Mouse (Mus musculus): ENCODE measurements around the gene Cd79b.
A peak's percentile ranks its signal among the peaks of the same experiment; 100 is the strongest.

The Cd79b gene

DNA sequence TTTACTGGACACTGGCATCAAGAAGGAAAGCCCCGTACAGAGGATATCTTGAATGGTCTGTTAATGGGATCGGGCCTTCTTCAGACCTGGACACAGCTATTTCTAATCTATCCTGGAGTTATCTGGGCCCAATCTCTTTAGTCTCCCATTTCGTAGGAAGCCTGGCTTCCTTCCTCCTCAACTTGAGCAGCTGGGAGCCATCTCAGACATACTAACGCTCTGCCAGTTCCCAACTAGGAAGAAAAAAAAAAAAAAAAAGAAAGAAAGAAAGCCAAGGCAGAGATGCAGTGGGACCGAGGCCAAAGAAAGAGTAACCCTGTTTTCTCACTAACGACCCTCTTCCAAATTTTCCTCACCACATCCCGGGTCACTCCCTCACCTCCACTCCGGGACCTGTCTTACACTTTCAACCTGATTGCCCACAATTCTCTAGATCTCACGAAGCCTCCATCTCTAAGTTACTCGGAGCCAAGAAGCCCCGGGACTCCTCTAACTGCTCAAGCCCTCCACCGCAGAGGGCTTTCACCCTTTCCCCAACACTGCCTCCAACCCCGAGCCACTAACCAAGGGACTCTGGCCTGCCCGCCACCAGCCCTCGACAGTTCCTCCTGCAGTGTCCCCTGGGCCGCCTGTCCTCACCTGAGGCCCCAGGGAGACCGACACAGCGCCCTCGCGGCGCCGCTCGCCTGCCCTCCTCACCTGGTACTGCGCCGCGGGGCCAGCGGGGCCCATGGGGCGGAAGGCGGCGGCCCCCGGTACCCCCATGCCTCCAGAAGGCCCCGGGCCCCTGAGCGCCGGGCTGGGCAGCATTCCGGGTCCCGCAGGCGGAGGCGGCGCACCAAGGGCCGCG is 42.5 kb downstream of the Cd79b start:
- DNase-seq: no peak

DNA sequence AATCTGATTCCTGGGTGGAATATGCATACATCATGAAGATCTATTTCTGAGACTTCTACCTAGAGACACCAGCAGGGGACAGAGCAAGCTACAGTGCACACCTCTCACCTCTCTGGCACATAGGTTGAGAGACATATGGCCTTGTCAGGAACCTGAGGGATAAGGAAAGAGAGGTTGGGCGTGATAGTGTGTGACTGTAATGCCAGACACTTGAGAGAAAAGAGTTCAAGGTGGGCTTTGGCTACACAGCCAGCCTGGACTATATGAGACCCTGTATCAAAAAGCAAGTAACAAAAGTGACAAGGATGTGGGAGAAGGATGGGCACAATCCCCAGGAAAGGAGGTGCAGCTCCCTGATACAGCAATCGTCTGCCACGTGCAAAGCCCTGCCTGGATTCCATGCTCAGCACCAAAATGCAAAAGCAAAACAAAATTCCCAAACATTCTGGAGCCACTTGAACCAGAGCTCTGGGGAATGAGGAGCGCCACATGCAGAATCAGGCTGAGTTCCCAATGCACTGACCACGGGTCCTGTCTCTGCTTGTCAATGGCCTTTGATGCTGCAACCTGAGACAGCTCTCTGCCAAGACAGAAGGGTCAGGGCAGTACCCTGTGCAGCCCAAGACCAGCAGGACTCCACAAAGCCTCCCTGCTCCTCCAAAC is 43.3 kb downstream of the Cd79b start:
- peak; percentile 28 for DNase-seq

DNA sequence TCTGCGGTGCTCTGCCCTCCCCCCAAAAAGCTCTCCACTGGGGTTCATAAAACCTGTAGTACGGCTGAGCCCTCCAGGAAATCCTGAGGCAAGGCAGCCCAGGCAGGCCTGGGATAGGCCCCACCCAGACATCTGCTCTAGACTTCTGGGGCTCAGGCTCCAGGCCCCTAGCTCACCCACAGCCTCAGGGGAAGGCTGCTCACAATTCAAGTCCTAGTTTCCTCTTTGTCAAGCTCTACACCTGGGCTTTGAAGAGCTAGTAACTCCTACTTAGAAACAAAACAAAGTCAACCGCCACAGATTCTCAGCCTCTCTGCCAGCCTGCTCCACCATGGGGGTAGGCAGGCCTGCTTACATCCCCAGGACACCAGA is 45.5 kb downstream of the Cd79b start:
- no peak for DNase-seq

DNA sequence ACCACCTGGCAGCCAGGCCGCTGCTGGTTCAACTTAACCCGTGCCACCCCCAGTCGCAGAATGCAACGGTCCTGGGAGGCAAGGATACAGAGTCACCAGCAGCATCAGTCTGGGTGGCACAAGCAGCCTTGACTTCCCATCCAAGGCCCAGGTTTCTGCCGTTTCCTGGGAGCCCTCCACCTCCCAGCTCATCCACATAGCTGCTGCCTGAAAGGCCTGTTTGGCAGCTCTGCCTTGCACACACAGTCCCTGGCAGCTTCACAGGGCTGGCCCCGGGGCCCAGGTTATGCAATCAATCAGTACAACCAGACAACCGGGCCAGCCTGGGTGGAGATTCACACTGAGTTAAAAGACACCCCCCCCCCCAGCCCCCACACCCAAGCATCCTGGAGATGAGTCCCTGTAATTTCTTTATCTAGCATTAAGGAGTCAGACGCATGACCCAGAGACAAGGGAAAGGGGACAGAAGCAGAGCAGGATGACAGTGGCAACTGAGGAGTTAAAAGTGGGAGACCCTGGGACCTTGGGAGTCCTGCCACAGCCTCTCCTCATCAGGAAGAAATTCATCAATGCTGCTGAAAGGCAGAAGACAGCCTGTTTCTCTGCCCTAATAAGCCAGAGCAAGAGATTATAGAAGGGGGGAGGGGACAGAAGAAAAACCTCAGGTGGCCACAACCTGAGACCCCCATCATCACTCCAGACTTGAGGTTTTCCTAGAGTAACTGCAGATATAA is 46.1 kb downstream of the Cd79b start:
- DNase-seq: peak; percentile 72

DNA sequence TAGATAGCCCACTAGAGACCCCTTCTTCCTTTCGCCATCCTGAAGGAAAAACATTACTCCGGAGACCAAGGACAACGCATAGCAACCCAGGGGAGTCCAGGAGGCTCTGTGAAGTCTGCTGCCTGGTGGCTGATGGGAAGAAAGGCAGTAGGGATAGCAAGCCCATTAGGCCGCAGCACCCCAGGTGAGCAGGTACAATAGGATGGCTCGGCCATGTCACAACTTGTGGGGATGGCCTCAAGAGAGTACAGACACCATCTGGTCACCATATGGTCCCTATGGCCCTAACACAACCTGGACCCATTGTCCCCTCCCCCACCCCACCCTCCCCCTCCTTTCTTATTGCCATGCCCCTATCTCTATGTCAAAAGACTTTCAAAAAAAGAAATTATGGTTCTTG is 46.7 kb downstream of the Cd79b start:
- DNase-seq: no peak

DNA sequence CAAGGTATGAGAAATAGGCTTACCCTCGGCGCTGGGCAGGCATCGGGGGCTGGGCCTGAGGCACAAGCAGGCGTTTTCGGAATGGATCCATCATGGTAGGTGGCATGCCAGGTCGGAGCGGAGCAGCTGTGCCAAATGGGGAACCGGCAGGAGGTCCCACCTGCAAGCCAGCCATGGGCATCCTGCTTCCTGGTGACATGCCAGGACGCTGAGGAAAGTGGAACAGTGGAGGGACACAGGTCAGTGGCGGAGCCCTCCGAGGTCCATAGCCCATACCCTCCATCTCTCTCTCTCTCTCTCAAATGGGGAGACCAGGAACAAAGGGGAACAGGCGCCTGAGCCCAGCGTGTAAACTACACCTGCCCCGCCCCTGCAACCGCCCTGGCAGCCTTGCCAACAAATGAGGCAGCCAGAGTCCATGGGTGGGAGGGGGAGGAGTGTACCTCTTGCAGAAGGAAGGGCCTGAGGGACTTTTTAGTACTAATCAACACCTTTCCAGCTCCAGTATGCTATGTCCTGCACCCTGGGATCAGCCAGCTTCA is 47.2 kb downstream of the Cd79b start:
- peak; percentile 67 for DNase-seq

DNA sequence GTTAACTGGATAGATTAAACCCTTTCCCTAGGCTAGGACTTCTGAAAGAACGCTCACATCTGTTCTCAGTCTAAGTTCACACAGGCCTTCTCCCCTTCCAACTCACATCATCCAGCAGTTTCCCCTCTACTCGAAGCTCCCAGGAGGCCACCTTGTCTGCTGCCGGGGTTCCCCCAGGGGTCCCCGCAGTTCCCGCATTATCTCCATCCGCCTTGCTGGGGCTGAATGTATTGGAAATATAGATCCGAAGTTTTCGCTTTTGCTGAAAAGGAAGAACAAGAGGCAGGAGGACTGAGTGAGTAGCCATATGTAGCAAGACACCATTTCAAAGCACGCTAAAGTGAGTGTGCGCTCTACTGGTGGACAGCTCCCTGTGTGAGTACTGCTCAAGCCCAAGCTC is 48.1 kb downstream of the Cd79b start:
- DNase-seq: no peak

DNA sequence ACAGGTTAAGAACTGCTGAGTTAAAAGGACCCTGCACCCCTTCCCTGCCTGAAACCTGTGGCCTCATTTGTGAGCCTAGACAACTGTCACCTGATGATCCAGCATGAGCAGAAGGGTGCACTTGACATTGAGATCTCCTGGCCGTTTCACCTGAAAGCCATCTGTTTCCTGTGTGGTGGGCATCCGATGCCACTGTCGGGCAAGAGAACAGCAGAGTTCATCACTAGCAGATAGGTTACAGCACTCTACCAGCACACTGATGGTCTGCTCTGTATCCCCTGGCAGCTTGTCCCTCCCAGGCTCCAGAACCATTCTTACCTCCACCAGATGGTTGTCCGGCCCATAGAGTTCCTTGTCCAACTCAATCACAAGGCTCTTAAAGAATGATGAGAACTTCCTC is 49.0 kb downstream of the Cd79b start:
- DNase-seq: no peak

DNA sequence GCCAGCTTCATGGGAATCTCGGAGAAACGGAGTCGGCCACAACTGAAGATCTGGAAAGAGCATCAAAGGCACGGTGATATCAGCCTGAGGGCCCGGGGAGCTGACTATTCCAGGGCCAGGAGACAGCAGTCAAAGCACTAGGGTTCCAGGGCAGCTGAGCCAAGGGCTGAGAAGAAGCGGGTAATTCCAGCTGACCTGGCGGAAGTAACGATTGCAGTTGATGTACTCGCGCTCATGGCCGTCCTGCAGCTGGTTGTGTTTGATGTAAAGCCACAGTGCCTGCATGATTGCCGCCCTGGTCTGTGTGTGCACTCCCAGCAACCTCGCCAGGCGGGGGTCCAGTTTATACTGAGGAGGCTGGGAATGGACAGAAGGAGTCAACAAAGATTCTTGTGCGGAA is 49.6 kb downstream of the Cd79b start:
- DNase-seq: no peak

DNA sequence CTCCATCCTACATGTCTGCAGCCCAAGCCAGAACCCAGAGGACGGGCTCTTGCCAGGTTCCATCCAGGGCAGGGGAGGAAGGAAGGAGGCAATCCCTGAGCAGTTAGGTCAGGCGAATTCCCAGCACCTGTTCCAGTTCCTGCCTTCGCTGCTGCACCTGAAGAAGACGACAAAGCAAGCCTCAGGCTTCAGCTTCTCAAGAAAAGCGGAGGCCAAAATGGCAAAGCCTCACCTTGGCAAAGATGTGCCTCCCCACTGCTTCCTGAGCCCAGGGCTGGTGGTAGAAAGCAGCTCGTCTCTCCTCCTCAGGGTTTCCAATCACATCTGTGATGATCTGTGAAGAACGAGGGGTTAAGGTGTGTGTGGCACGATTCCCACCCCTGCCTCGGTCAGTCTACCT is 50.6 kb downstream of the Cd79b start:
- no peak for DNase-seq

Data from kidney, adult 11 months (tissue).